Mouse (Mus musculus) liver, postnatal 0 days (tissue): ENCODE measurements around the gene Stmn1. TPM values are rescaled to one million over a fixed set of nuclear protein-coding genes. Genes with fewer than 3 reads are reported as not detected.
"Not testable (repeated sequence)": the region's sequence is repeated elsewhere in the genome, so short reads cannot be mapped to it uniquely, and the experiment has no call there.

Experiments used
- ATAC-seq: fragments of 200-750 bp; cut with Nextera tagmentation; 2 replicates; pipeline ENCODE4 v1.8.0; 2017; ENCODE audit warnings: mild to moderate bottlenecking, moderate library complexity
- DNase-seq: peaks from one replicate; pipeline ENCODE4 v3.0.0-alpha.2; 2016
- H3K27ac ChIP-seq: fragments of 300-500 bp; sonication (generic); 2 replicates; pipeline ENCODE4 v1.5.1; 2014; ENCODE audit warnings: antibody characterized with exemption, moderate library complexity, mild to moderate bottlenecking, low read depth
- H3K27me3 ChIP-seq: fragments of 300-500 bp; sonication (generic); 2 replicates; pipeline ENCODE4 v1.6.1; 2014; ENCODE audit warnings: low read length, control low read depth, mixed read lengths; ENCODE audit not compliant: insufficient read depth
- H3K36me3 ChIP-seq: fragments of 300-500 bp; sonication (generic); replicated peaks from 2 replicates; pipeline ENCODE4 v1.6.1; 2014; ENCODE audit warnings: mild to moderate bottlenecking, control low read depth, low read length, moderate library complexity, mixed read lengths; ENCODE audit not compliant: insufficient read depth
- H3K4me1 ChIP-seq: fragments of 300-500 bp; sonication (generic); 2 replicates; pipeline ENCODE4 v1.6.1; 2014; ENCODE audit warnings: antibody characterized with exemption, mild to moderate bottlenecking, control low read depth; ENCODE audit not compliant: insufficient read depth
- H3K4me2 ChIP-seq: fragments of 300-500 bp; sonication (generic); 2 replicates; pipeline ENCODE4 v1.6.1; 2014; ENCODE audit warnings: low read depth, mild to moderate bottlenecking, low read length, moderate library complexity, mixed read lengths
- H3K4me3 ChIP-seq: fragments of 300-500 bp; sonication (generic); 2 replicates; pipeline ENCODE4 v1.5.1; 2014; ENCODE audit warnings: low read depth, low read length
- H3K9ac ChIP-seq: fragments of 300-500 bp; sonication (generic); replicated peaks from 2 replicates; pipeline ENCODE4 v1.6.1; 2014; ENCODE audit warnings: mild to moderate bottlenecking, moderate library complexity
- H3K9me3 ChIP-seq: fragments of 300-500 bp; sonication (generic); 2 replicates; pipeline ENCODE4 v1.6.1; 2016; ENCODE audit warnings: mild to moderate bottlenecking, control low read depth, low read length, mixed read lengths
- CTCF ChIP-seq: sonication (generic); IDR thresholded peaks from 2 replicates; pipeline ENCODE4 v1.5.1; 2016; ENCODE audit warnings: antibody characterized with exemption, low read depth
- EP300 ChIP-seq: IDR thresholded peaks from 2 replicates; pipeline ENCODE4 v1.6.1; 2016; ENCODE audit warnings: antibody characterized with exemption, low read depth, mild to moderate bottlenecking
- WGBS: fragments of 180-500 bp; shearing (Covaris S2); extraction: QIAGEN DNeasy Blood & Tissue Kit; methylation state at CpG from one replicate; pipeline ENCODE4 v1.1.7; 2014; ENCODE audit not compliant: insufficient replicate concordance; 5-methylcytosine and 5-hydroxymethylcytosine counted together
- polyA plus RNA-seq: library from polyadenylated mRNA; unstranded; fragments of >200 nt; fragmentation: Nextera tagmentation; extraction: Ambion mirVana; gene quantifications from 2 replicates; pipeline ENCODE4 v1.2.1, GENCODE M21; 2015

Gene Stmn1
- polyA plus RNA-seq, 1 experiment from 2014 or later, result 258 TPM

DNA sequence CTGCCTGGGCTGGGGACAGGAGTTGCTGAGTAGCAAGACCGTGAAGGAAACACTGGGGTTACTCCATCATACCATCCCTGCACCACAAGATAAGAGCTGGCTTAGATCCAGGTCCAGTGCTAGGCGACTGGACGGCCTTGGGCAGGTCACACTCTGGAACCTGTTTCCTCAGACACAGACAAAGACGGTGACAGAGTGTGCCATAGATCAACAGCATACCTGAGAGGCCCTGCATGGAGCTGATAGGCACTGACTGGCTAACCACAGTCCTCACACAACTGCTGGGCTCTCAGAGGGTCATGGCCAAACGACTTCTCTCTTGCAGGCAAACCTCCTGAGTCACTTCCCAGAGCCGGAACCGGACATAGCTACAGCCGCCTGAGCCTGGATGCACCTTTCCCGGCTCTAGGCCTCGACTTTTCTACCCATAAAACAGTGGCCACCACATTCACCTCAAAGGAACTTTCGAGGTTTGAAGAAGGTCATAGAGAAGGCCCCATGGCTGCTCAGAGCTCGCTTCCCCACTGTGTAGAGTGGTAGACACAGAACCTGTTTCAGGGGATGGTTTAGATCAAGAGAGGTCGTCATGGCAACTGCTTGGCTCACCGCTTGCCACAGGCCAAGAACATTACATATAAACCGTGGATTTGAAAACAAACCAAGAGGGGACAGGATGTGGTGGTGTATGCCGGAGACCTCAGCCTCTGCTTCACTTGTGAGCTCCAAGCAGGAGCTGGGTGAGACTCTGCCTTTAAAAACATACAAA, 26.8 kb downstream of the Stmn1 start:
- peak overlapping the region; percentile 32; the same call in 1 of the 2 replicates for H3K4me2 ChIP-seq
- peak overlapping the region; percentile 34; the same call in 1 of the 2 replicates for H3K9ac ChIP-seq
- no peak overlapping the region for H3K4me3 ChIP-seq
- 17% methylated on average over 16 of the region's 16 CpGs for WGBS
- H3K9me3 ChIP-seq, result no peaks in the 10 kb centered on the region; the same call in 1 of the 2 replicates
- H3K27ac ChIP-seq, result peak overlapping the region; percentile 89
- TF ChIP-seq EP300, result no peak; the same call in 1 of the 2 replicates
- TF ChIP-seq CTCF, result no peak
- ATAC-seq (peak; percentile 56), DNase-seq (peak; percentile 73)
- H3K36me3 ChIP-seq, result no peaks in the 10 kb centered on the region
- H3K27me3 ChIP-seq, result no peaks in the 10 kb centered on the region
- H3K4me1 ChIP-seq, result peaks cover 56% of the 10 kb centered on the region

DNA sequence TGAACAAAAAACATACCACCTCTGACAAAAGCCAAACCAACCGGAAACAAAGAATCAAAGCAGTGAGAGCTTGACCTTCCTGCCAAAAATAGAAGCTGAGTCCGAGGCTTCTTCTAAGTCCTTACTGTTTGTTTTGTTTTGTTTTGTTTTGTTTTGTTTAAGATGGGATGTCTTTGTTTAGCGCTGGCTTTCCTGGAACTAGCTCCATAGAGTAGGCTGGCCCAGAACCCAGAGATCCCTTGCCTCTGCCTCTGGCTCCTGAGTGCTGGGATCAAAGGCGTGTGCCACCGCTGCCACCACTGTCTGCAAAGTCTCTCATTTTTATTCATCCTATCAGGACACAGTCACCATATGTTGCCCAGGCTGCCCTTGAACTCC, 27.4 kb downstream of the Stmn1 start:
- H3K4me1 ChIP-seq, result peaks cover 52% of the 10 kb centered on the region
- DNase-seq (no peak), ATAC-seq (no peak)
- H3K27me3 ChIP-seq, result no peaks in the 10 kb centered on the region
- H3K27ac ChIP-seq, result peak overlapping the region; percentile 89
- H3K9ac ChIP-seq, result no peak overlapping the region
- no peak overlapping the region for H3K4me2 ChIP-seq
- no peaks in the 10 kb centered on the region; the same call in 1 of the 2 replicates for H3K9me3 ChIP-seq
- TF ChIP-seq EP300 (no peak), CTCF (no peak)
- 56% methylated on average over 5 of the region's 5 CpGs for WGBS
- no peak overlapping the region for H3K4me3 ChIP-seq
- H3K36me3 ChIP-seq, result no peaks in the 10 kb centered on the region

DNA sequence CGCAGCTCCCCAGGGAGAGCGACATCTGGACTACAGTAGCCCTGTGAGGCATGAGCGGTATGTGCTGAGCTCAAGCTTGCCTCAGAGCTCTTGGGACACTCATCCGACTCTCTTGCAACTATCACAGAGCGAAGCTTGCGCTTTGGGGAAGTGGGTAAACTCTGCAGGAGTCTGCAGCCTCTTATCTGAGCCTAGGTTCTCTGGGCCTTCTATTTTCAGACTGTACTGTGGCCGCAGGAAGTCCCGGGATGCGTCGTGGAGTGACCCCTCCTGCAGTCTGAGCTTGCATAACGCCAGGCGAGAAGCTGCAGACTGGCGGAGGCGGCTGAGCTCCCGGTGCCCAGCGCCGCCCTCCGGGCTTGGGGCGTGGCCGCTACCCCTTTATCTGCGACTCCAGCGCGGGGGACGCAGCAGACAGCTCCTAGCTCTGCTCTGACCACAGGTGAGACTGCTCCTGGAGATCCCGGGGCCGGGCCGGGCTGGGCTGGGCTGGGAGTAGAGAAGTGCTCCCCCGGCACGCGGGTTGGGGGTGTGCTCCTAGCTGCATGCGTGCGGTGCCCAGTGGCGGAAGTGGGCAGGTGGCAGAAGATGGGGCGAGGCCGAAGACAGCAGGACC, 28.6 kb downstream of the Stmn1 start, which contains the start of gene Paqr7:
Paqr7 (plus strand) TSS at position 103 of the 616 bp plus-strand sequence.
- Histone ChIP-seq H3K27me3 (no peaks in the 10 kb centered on the region), H3K4me1 (peaks cover 50% of the 10 kb centered on the region), H3K4me3 (peak within 1 kb of the TSS; percentile 65), H3K9me3 (no peaks in the 10 kb centered on the region), H3K9ac (peak within 1 kb of the TSS; percentile 69), H3K27ac (peak within 1 kb of the TSS; percentile 89), H3K36me3 (no peaks in the 10 kb centered on the region), H3K4me2 (peak within 1 kb of the TSS; percentile 95)
- TF ChIP-seq CTCF (peak; percentile 12; the same call in 1 of the 2 replicates), EP300 (no peak)
- WGBS, result 1% methylated on average over 34 of the region's 35 CpGs
- ATAC-seq (peak; percentile 73), DNase-seq (peak; percentile 85)

DNA sequence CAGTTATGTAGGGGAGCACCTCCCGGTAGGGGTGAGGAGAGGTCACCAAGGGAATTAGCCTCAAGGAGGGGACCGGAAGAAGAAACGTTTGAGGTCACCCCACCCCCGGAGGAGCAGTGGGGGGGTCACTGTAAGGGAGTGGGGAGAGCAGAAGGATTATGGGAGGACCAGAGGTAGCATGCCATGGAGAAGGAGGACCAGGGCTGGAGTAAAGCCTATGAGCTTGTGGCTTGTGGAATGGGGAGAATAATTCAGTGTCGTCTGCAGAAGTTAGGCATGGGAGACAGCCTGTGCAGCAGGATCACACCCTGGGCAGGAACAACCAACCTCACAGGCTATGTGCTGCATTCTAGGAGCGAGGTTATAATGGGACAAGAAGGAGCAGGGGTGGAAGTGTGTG, 29.1 kb downstream of the Stmn1 start:
- Histone ChIP-seq H3K9ac (peak overlapping the region; percentile 69), H3K4me3 (peak overlapping the region; percentile 65), H3K27ac (peak overlapping the region; percentile 89), H3K4me2 (peak overlapping the region; percentile 95), H3K36me3 (no peaks in the 10 kb centered on the region), H3K9me3 (no peaks in the 10 kb centered on the region), H3K4me1 (peaks cover 49% of the 10 kb centered on the region), H3K27me3 (no peaks in the 10 kb centered on the region)
- DNase-seq (no peak), ATAC-seq (no peak)
- WGBS, result 6% methylated on average over 6 of the region's 6 CpGs
- no peak for TF ChIP-seq EP300

DNA sequence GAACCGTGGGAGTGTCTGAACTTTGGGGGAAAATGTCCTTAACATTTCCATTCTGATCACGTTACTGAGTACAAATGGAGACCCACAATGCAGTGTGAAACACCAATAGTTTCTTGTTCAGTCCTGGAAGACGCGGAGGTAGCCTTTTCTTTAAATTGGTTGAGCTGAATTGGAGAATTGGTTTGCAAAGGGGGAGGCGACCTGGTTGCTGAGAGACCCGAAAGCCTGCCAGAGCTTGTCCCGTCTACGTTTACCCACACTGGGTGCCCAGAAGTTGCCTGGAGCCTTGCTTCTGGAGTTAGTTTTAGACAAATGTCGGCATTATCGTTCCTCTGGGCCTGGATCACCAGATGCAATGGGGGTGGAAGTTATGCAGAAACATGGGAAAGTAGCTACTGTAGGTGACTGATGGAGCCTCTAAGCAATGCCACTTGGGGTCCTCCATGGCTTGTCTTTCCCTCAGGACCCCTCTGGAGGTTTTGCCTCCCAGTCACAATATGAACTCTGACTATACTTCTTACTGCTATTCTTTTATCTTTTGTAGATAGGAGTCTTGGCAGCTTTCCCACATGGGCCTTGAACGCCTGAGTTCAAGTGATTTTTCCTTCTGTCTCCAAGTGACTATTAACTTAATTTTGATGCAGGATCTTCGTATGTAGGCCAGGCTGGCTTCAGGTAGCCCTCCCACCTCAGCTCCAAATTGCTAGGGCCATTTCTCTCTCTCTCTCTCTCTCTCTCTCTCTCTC, 30.0 kb downstream of the Stmn1 start:
- ATAC-seq, result no peak
- H3K27ac ChIP-seq, result peak overlapping the region; percentile 89; the same call in 1 of the 2 replicates

DNA sequence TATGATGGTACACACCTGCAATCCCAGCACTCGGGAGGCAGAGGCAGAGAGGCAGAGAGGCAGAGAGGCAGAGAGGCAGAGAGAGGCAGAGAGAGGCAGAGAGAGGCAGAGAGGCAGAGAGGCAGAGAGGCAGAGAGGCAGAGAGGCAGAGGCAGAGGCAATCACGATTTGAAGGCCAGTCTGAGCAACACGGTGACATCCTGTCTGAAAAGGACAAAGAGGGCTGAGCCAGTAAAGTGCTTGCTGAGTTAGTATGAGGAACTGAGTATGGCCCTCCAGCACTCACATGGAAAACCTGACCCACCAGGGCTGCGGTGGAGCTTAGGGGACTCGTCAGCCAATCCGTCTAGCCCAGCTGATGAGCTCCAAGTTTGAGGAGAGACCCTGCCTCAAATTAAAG, 30.9 kb downstream of the Stmn1 start:
- H3K27me3 ChIP-seq, H3K27ac ChIP-seq, H3K9ac ChIP-seq, H3K9me3 ChIP-seq, H3K4me3 ChIP-seq, H3K36me3 ChIP-seq, DNase-seq, H3K4me2 ChIP-seq, ATAC-seq: not testable (repeated sequence)
- WGBS, result 63% methylated on average over 6 of the region's 6 CpGs
- H3K4me1 ChIP-seq, result peaks cover 53% of the 10 kb centered on the region

More for the DNA sequence above, 30.0 kb downstream of the Stmn1 start:
- Histone ChIP-seq H3K36me3 (no peaks in the 10 kb centered on the region), H3K9me3 (no peaks in the 10 kb centered on the region), H3K9ac (0 out of 2 replicates have a peak overlapping the region, but pooled peaks have one; percentile 69), H3K4me1 (peaks cover 49% of the 10 kb centered on the region), H3K27me3 (no peaks in the 10 kb centered on the region), H3K4me3 (peak overlapping the region; percentile 65), H3K4me2 (peak overlapping the region; percentile 95)
- WGBS, result 59% methylated on average over 12 of the region's 12 CpGs
- no peak for TF ChIP-seq CTCF
- no peak for TF ChIP-seq EP300
- no peak for DNase-seq
